Comparison of ENCODE assay signal across 21 mouse cellular contexts in genomic region chr2:94173549-94173948, GRCm38 (mm10).
"Had no signal": no experiment of that assay in that cellular context is flagged by ENCODE, and none has a peak within 500 bp of the region (broad histone marks: within the 10 kb centered on the region; RNA-seq: fewer than 3 reads in every experiment).

No protein-coding gene starts in this region.

- H3K27ac ChIP-seq: kidney, embryonic 15.5 days; limb, embryonic 12.5 days; limb, embryonic 15.5 days; liver, embryonic 12.5 days; liver, embryonic 15.5 days; neural tube, embryonic 12.5 days; neural tube, embryonic 15.5 days; stomach, postnatal 0 days had no signal

- H3K4me2 ChIP-seq: kidney, embryonic 15.5 days; limb, embryonic 12.5 days; limb, embryonic 15.5 days; liver, embryonic 12.5 days; liver, embryonic 15.5 days; midbrain, embryonic 11.5 days; neural tube, embryonic 12.5 days; neural tube, embryonic 15.5 days had no signal

- DNase-seq: kidney, postnatal 14 days; kidney, postnatal 4 days; left cerebral cortex, postnatal 4 days; lung, adult 2 months; lung, postnatal 14 days; lung, postnatal 4 days; midbrain, embryonic 14.5 days; right cerebral cortex, adult 18-20 months; right cerebral cortex, postnatal 14 days; right cerebral cortex, postnatal 4 days; thymus, adult 2 months; thymus, postnatal 25 days had no signal

- H3K9me3 ChIP-seq: kidney, embryonic 15.5 days; limb, embryonic 12.5 days; limb, embryonic 15.5 days; liver, embryonic 12.5 days; liver, embryonic 15.5 days; neural tube, embryonic 12.5 days; neural tube, embryonic 15.5 days had no signal

- ATAC-seq: liver, embryonic 12.5 days had no signal

- H3K4me3 ChIP-seq: kidney, embryonic 15.5 days; limb, embryonic 12.5 days; limb, embryonic 15.5 days; liver, embryonic 12.5 days; liver, embryonic 15.5 days; neural tube, embryonic 12.5 days; neural tube, embryonic 15.5 days had no signal

- H3K36me3 ChIP-seq: kidney, embryonic 15.5 days; limb, embryonic 12.5 days; liver, embryonic 12.5 days; liver, embryonic 15.5 days; neural tube, embryonic 12.5 days had no signal

- H3K27me3 ChIP-seq: kidney, embryonic 15.5 days; limb, embryonic 12.5 days; limb, embryonic 15.5 days; liver, embryonic 12.5 days; liver, embryonic 15.5 days; neural tube, embryonic 12.5 days; neural tube, embryonic 15.5 days had no signal

- H3K9ac ChIP-seq: kidney, embryonic 15.5 days; limb, embryonic 12.5 days; limb, embryonic 15.5 days; liver, embryonic 12.5 days; liver, embryonic 15.5 days; neural tube, embryonic 12.5 days; neural tube, embryonic 15.5 days had no signal
